Mouse (Mus musculus): ENCODE measurements at regions not wholly inside any gene's neighbourhood (a gene's known extent, or its start where the extent isn't known, plus 50 kb on each side); places are given as distances from the start of the nearest gene placed in this dataset.
"Not testable (repeated sequence)": the region's sequence is repeated elsewhere in the genome, so short reads cannot be mapped to it uniquely, and the experiment has no call there.

- in situ Hi-C loops (cut with MboI, MseI), result no loop called here
These were observed 438.9 kb upstream of the Htr2a start for GRCm38 (mm10) chr14:74201710-74202109.

DNA sequence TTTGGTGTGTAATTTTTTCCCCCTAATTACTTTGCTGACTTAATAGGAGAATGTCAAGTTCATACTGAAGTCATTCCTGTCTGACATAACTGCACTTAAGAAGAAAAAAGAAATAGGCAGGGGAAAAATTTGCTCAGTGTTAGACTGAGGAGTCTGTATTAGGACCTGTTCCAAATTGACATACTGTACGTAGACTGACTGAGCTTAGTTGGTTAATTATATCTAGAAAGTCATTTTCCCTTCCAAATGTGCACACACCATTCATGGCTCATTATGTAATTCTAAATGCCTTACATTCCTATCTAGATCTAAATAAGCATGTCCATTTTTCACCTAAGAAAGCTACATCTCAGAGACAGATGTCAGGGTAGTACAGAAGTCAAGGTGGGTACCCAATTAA is 435.6 kb upstream of the Htr2a start:
- in situ Hi-C loops (cut with MboI, MseI), result no loop called here

- in situ Hi-C loops (cut with MboI, MseI), result no loop called here
These were observed 422.7 kb upstream of the Htr2a start for GRCm38 (mm10) chr14:74217914-74218446.

DNA sequence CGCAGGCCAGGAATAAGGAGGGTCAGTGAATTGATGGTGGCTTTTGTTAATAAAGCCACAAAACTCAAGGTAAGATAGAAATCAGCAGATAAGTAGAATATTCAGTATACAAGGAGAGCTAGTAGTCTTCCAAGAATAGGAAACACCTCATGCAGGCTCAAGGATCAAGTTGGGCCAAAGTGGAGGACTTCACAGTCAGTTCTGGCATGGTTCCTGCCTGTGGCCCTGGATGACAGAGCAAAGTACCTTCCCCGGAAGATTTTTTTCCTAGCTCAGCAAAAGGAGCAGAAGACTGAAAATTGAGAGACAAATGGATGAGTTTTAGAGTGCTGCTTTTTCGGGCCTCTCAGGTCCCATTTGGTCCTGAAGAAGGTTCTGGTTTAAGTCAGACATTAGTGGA is 420.9 kb upstream of the Htr2a start:
- in situ Hi-C loops (cut with MboI, MseI), result no loop called here

GRCm38 (mm10) chr14:74222093-74222492 is 418.5 kb upstream of the Htr2a start:
- in situ Hi-C loops (cut with MboI, MseI), result no loop called here

DNA sequence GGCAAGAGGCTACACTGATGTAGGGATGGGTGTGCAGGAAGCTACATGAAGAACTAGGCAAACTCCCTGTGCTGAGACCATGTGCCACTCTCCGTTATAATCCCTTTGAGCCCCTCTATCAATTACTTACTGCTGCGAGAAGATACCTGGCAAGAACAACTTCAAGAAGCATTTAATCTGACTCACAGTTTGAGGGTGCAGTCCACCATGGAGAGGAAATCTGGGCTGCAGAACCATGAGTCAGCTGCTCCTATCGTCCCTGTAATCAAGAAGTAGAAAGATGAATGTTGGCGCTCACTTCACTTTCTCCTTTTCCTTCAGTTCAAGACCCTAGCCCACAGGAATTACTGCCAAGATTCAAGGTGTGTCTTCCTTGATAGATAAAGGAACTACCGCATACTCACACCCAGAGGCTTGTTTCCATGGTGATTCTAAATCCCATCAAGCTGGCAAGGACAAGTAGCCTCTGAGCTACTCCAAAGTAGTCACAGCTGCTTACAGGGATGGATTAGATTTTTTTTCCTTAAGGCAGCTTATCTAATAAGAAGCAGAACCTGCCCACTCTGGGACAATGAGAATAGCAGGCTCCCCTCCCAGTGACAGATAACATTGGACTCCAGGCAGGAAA is 411.0 kb upstream of the Htr2a start:
- in situ Hi-C loops (cut with MboI, MseI), result no loop called here

DNA sequence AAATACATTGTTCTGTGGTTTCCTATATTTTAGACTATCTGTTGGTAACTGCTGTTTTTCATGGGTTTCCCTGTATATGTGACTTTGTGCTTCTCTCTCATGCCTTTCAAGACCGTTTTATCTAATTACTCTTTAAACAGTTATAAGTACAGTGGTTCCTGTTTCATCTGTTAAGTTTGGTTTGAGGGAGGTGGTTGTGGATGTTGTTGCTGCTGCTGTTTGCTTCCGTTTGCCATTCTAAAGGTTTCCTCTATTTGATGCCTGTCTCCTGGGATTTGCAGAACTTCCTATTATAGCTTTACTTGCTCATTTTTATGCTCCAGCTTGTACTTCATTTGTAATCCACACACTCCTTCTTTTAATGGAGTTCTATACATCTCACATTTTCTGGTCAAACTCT is 400.4 kb upstream of the Htr2a start:
- in situ Hi-C loops (cut with MboI, MseI), result loop anchor here (10.0 kb wide), 1 partner anchor 725 kb away; no protein-coding TSS in a partner anchor

GRCm38 (mm10) chr14:74249263-74249878 is 391.3 kb upstream of the Htr2a start:
- in situ Hi-C loops (cut with MboI, MseI), result loop anchor here (10.0 kb wide), 1 partner anchor 715 kb away; no protein-coding TSS in a partner anchor

GRCm38 (mm10) chr14:74250021-74250420 is 390.6 kb upstream of the Htr2a start:
- in situ Hi-C loops (cut with MboI, MseI), result no loop called here

DNA sequence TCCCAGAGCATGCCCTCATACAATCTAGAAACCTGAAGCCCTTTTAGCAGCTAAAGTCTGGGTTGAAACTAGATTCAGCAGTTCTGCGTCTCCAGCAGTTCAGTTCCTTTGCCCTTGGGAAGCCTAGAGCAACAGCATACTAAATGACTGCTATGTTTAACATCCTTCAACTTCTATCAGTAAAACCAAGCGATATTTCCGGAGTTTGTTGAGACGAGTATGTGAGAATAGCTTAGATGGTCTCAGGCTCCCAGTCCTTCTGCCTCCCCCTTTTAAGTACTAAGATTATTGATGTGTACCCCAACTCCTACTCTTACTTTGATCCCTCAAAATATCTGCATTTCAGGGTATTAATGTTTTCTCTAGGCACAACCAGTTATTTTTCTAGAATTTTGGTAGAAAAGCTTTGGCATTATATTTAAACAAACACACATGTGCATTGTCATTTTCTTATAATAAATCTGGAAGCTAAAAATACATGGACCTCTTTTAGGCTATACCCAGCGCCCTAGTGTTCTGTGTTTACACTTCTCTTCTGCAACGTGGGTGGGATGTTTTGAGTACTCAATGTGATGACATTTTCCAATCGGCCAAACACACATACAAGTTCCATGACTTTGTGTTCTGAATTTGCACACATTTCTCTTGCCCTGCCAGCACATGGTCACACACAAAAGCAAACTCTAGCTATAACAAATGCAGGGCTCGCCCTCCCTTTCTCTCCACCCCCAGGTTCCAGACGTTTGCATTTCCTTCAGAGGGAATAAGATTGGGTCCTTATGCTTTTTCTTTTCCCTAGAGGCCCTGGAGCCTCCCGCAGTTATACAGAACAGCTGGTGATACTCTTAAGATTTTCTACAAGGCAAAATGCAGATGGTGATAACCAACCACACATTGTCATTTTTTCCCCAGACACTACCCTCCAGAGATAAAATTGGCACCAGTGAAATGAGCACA is 388.2 kb upstream of the Htr2a start:
- in situ Hi-C loops (cut with MboI, MseI), result no loop called here

DNA sequence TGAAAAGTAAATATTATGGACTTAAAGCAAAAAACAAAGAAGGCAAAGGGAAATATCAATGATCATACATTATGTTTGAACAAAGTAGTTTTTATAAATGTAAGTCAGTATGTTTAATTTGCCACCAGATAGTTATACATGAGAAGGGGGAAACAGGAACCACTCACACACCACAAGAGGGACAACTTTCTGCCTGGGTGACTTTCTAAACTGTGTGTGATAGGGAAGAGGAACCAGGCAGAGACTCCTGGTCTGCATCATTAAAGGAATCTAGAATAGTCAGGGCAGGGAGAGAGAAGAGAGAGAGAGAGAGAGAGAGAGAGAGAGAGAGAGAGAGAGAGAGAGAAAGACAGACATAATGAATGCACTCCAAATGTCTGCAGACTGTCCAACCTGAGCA is 385.6 kb upstream of the Htr2a start:
- in situ Hi-C loops (cut with MboI, MseI), result no loop called here

- in situ Hi-C loops (cut with MboI, MseI), result no loop called here
These were observed 381.2 kb upstream of the Htr2a start for GRCm38 (mm10) chr14:74259437-74259836.

GRCm38 (mm10) chr14:74267086-74267485 is 373.6 kb upstream of the Htr2a start:
- in situ Hi-C loops (cut with MboI, MseI), result no loop called here

DNA sequence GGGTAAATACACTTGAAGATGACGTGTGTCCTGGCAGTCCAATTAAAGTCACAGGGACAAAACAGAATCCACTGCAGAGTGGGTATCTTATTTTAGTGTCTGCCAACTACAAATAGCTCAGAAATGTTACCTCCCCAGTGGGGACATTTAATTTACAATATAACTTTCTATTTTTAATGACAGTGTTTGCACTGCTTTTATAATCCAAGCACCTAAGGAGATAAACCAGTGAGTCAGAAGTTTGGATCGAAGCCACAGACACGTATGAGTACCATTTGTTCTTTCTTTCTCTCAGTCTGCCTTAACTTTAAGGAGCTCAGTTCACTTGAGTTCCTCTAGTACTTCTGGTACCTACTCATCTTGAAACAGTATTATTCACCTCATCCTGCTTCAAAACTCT is 346.1 kb upstream of the Htr2a start:
- in situ Hi-C loops (cut with MboI, MseI), result no loop called here

- in situ Hi-C loops (cut with MboI, MseI), result no loop called here
These were observed 336.2 kb upstream of the Htr2a start for GRCm38 (mm10) chr14:74304483-74304882.

- in situ Hi-C loops (cut with MboI, MseI), result no loop called here
These were observed 333.8 kb upstream of the Htr2a start for GRCm38 (mm10) chr14:74306717-74307307.

DNA sequence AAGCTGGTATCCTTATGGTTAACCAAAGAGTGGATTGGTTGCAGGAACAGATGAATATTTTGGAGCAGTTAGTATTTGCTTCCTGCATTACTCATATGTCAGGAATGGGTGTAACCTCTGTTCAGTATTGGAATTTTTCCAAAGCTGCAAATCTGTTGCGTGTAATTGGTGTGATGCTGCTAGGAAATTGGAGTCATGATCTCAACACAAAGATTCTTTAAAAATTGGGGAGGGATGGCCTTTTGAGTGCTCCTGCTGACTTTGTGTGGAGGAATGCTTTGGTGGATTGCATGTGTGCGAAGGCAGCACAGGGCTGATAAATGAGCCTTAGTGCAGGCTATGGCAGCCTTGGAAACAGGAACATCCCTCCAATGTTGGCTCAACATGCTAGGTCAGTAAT is 331.2 kb upstream of the Htr2a start:
- in situ Hi-C loops (cut with MboI, MseI), result not testable (repeated sequence)

- in situ Hi-C loops (cut with MboI, MseI), result no loop called here
These were observed 313.3 kb upstream of the Htr2a start for GRCm38 (mm10) chr14:74327291-74327690.

GRCm38 (mm10) chr14:74350751-74351150 is 289.9 kb upstream of the Htr2a start:
- in situ Hi-C loops (cut with MboI, MseI), result no loop called here

GRCm38 (mm10) chr14:74352286-74352685 is 288.4 kb upstream of the Htr2a start:
- in situ Hi-C loops (cut with MboI, MseI), result no loop called here

DNA sequence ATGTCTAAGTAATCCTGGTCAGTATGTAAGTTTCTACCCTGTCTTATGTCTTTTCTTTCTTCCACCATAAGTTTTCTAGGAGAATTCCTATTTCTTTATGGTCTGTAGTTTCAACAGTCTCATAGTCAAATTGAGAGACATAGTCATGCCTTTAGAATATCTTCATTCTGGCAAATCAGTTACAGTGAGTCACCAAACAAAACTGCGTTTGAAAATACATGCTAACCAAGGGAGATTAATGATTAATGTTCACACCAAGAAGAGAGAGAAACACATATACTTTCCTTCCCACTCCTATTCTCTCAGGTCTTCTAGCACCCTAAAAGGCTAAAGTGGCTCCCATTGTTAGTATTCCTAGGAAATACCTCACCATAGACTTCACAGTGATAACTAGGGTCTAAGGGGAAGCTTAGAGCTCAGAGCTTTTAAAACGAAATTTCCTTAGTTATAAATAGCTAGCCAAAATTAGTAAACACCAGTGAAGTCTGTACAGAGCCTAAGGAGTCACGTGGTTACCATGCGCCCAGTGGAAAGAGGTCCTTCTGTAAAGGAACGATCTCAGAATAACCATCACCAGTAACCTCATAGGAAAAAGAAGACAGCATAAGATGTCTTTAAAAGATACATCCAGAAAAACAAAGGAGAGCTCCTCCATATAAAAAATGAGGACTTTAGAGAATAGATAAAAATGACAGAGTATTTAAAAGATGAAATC is 281.8 kb upstream of the Htr2a start:
- in situ Hi-C loops (cut with MboI, MseI), result no loop called here
